Mouse (Mus musculus): ENCODE data around the gene Plekhg5. TPM values are rescaled to one million over a fixed set of nuclear protein-coding genes. Genes with fewer than 3 reads are reported as not detected.

The Plekhg5 gene
- total RNA-seq, 2 experiments from 2014 or later, result 17.1 to 20.1 TPM

DNA sequence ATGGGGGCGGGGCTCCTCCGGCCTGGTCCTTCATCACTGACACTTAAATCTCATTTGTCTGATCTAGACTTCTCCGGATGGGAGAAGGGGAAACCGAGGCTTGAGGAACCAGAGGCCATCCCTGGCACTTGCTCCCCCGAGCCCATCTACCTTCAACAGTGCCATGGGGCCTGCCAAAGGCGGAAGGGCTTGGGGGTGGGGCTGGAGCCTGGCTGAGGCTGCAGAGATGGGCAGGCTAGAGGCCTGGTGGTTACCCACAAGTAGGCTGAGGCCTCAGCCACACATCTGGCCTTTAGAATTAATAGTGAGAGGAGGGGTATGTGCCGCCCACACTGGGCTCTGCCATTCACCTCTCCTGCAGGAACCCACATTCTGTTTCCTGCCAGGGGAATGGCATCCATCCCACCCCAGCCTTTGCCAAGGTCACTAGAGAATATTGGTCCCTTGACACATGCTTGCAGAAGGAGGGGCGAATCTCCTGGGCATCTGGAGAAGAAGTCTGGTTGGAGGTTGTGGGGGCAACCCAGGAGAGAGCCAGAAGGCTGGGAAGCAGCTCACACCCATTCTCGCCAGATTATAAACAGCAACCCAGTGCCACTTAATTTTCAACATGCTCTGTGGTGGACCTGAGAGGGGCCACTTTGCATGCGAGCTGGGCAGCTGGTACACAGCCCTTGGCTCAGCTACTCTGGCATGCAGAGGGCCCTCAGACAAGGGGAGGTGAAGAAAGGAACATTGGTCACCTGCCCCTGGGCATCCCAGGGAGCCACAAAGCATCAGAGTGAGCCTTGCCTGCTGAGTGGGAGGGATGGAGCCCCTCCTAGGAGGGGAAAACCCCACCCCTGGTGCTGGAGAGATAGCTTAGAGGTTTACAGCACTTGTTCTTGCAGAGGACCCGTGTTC lies 1.6 kb upstream of the Plekhg5 start:
- DNase-seq, result peak; percentile 39

DNA sequence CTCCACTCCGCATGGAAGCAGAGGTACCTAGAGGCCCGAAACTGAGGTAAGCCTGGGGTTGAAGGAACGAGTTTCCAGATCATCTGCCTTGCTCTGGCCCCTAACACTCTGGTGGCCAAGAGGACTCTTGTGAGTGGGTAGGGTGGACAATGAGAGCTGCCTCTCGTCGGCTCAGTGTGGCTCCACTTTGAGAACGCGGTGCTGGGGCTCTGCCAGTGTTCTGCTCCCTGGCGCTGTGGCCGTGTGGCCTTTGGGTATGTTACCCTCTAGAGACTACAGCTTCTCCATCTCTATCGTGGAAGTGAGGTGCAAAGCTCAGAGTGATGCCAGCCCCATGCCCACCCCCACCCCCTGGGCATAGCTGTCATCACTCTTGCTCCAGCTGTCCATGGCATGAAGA lies 357 bp downstream of the Plekhg5 start:
- no peak for DNase-seq

DNA sequence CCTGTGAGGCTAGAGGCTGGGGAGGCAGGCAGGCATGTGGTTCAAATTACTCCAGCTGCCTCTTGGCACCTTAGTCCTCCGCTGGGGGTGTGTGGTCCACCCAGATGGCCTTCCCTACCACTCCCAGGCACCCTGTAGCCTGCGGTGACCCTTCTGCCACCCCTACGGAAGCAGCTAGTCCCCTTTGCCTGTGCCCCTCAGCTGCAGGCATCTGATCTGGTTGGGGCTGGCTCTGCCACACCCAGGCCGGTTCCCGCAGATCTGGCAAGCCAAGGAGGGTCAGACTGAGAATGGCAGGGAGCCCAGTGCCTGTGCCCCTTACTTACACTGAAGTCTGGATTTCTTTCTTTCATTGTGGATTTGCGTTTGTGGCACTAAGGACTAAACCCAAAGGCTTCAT lies 1.4 kb downstream of the Plekhg5 start:
- DNase-seq, result no peak

DNA sequence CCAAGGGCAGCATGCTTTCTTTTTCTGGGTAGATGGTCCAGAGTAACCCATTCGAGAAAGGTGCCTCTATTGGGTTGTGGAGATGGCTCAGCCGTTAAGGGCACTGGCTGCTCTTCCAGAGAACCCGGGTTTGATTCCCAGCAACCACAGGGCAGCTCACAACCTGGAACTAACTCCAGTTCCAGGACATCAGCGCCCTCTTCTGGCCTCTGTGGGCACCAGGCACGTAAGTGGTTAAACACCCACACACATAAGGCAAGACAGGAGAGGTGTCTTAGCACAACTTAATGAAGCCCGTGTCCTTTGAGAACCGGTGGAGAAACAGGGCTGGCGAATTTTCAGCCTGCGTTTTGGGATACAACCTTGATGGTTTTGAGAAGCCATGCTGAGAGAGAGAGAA lies 2.2 kb downstream of the Plekhg5 start:
- no peak for DNase-seq

DNA sequence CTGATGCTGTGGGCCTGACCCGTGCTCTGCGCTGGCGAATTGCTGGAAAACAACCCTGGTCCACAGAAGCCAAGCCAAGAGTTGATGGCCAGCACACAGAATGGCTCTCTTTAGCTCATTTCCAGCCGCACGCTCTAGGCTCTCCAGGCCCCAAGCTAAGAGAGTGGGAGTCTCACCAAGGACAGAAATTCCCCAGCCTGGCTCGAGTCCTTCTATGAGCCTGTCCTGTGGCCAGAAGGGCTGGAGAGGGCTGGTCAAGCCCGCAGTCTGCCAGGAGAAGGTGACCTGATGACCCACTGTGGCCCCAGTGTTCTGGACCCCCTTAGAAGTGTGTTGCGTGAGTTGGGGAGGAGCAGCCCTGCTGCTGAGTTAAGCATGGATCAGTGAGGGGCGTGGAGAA lies 4.9 kb downstream of the Plekhg5 start:
- no peak for DNase-seq

DNA sequence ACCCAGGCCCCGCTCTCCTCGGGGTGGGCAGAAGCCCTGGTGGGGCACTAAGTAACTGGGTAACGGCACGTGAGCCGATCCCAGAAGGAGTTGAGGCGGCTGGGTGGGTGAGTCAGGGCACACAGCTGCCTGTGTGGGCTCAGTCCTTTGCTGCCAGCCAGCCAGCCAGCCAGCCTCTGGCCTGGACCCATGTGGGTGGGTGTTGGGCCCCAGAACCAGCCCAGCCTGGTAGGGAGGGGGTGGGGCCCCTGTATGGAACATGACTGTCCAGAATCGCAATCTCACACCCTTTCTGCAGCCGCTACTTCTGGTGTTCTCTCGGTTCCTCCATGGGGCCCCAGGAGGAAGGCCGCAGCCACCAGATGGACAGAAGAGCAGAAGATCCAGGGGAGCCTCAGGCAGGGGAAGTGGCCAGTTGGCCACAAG lies 5.8 kb downstream of the Plekhg5 start:
- DNase-seq, result no peak

DNA sequence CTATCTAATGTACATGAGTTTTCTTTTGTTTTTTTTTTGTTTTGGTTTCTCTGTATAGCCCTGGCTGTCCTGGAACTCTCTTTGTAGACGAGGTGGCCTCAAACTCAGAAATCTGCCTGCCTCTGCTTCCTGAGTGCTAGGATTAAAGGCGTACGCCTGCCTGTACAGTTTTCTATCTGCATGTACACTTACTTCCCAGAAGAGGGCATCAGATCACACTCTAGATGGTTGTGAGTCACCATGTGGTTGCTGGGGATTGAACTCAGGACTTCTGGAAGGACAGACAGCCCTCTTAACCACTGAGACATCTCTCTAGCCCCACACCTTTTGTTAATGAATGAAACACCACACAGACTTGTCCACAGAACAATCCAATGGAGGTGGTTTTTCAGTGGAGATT lies 7.0 kb downstream of the Plekhg5 start:
- no peak for DNase-seq

DNA sequence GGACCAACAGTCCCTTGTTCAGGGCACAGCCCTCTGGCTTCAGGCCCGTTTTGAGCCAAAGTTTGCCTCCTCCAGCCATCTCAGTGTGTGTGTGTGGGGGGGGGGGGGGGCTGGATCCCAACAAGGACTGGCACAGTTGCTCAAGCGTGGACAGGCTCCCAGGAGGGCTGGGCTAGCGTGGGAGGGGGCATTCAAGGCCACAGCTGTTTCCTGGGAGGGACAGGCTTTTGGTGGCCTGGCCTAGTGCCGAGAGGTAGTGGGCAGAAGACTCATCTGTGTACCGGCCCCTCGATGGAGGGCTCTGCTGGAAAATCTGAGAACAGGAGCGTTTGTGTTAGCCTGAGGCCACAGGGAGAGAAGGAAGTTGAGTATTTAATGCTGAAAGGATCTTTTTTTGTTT lies 7.6 kb downstream of the Plekhg5 start:
- no peak for DNase-seq

DNA sequence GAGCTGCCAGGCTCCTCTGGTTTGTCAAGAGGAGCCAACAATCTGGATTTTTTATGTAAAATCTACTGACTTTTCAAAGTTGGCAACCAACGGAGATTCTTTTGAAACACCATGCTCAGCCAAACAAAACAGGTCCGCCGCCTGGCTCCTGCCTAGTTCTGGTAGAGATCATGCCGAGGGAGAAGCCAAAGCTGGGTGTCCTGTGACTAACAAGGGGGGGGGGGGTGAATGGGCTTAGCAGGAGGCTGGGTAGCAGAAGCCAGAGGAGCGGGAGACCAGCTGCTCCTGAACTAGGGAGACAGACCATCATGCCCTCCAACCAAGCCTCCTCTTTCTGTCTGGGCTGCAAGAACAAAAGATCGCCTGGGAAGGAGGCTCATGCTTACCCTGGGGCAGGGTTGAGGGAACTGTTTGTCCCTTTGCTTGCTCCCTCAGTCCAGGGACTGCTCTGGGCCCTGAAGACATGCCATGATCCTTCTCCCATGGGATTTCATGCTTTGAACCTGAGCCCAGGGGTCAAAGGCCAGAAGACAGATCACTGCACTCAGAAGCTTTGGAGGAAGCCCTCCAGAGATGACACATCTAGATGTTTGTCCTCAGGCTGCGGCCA lies 11.4 kb downstream of the Plekhg5 start:
- DNase-seq, result peak; percentile 43

DNA sequence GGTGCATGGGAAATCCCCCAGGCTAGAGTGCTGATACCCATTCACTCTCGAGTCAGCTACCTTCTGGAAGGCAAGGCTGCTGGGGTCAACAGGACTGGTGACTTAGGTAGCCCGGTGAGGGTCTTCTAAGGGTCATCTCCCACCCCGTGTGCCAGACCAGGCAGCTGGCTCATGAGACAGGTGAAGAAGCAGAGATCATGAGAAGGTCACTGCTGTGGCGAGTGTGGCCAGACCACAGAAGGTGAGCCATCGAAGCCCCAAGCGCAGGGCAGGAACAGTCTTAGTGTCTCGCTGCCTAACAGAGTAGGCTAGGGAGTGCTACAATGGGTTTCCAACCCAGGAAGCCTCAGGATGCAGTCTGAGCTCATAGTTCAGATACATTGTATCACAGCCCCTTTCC lies 12.3 kb downstream of the Plekhg5 start:
- DNase-seq, result no peak

DNA sequence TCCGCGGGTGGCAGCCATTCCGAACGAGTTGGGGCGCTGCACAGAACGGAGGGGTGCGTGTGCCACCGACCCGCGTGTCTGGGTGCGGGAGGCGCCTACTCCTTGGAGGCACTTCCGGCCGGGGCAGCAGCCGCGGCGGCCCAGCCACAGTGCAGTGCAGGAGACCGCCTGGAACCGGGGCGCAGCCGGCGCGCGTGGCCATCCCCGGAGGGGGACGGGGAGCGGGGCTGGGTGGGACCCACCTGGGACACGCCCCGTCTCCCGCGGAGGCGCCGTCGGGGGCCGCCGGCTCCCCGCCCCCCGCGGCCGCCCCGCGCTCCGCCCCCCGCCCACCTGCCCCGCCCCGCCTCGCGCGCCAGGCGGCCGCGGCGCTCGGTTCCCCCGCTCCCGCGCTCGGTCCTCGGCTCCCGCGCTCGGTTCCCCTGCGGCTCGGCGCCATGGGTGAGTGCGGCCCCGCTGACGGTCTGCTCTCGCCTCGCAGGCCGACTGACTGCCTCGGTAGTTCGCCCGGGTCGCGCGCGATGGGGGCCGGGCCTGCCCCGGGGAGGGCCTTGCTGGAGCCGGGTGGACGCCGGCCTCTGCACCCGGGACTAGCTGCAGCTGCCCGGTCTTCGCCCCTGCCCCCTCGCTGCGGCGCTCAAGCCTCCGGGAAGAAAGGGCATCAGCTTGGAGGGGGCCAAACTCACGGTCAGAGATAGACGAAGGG lies 14.4 kb downstream of the Plekhg5 start:
- DNase-seq, result peak; percentile 73

DNA sequence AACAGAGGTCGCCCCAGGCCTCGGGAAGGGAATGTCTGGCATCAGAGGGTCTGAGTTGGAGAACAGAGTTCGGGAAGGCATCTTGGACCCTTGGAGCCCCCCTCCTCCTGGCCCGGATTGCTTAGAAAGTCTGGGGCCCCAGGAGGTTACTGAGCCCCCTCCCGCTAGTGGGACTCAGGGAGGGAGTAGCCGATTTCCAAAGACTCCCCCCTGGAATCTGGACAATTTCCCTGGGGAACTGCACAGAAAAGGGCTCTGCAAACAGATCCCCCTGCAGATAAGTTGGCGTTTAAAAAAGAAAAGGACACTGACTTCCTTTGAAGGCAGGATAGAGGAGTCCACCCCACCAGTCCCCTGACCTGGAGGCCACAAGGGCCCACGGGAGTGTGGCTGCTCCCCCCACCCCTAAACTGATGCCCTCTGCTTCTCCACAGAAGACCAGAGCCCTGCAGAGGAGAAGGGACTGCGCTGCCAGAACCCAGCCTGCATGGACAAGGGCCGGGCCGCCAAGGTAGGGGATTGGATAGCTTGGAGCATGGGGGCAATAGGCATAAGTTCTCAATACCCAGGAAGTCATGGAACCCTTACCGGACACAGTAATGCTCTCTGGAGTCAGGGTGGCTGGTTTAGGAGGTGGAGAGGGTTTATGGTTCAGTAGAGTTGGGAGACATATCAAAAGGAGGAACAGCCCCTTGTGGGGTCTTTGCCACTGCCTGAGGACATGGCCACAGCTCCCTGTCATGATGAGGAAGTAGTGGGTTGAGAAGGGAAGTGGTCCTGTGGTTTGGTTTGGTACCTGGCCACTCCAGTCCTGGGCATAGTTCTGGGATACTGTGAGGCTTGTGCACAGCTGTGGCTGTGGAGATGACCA lies 15.1 kb downstream of the Plekhg5 start:
- DNase-seq, result no peak

DNA sequence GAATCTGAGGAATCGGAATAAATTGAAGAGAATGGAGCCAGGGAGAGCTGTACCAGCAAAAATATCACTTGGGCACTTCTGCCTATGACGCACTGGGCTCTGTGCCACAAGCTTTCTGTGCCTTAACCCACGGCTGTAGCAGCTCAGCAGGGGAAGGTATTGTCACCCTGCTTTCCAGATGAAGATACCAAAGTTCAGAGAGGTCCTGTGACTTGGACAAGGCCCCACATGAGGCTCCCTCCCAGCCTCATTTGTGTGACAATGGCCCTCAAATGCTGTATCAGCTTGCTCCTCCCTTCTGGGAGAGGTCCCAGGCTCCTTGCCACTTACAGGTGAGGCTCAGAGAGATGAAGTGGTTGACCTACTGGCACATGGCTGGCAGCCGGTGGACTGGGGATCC lies 15.8 kb downstream of the Plekhg5 start:
- peak; percentile 46 for DNase-seq

DNA sequence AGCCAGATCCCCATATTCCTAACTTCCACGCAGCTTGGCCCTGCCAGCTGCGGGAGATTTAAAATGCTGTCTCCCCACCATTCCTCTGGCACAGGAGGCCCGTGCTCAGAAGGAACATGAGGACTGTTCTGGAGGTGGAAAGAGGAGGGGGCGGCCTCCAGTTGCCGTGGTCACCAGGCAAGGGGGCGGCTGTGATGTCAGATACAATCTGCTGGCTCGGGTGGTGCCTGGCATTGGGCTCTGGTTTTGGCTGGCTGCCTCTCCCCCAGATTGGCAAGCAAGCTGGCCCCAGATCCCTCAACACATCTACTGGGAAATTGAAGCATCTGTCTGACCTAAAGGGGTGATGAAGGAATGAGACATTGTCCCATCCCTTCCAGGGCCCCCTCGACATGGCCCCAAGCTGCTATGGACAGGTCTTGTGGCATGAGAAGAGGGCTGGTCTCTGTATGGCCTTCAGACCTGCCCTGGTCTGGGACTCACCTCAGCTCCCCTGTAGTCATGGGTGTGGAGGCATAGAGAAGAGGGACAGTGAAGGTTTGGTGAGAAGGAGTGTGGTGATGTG lies 16.3 kb downstream of the Plekhg5 start:
- DNase-seq, result no peak

DNA sequence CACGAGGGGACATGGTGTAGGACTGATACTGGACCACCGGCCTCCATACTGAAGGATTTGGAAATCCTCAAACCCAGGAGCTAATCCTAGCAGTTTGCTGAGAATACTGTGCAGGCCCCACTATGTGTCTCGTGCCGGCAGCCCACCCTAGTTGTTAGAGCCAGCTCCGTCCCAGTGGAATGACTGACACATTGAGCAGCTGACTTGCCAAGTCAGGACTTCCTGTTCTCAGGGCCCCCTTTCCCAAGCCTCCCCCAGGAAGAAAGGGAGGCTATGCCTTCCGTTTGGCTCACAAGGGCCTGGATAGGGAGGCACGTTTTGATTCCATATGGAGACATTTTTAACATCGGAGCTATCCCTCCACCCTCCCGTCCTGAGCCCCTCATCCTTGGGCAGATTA lies 17.9 kb downstream of the Plekhg5 start:
- DNase-seq, result no peak

DNA sequence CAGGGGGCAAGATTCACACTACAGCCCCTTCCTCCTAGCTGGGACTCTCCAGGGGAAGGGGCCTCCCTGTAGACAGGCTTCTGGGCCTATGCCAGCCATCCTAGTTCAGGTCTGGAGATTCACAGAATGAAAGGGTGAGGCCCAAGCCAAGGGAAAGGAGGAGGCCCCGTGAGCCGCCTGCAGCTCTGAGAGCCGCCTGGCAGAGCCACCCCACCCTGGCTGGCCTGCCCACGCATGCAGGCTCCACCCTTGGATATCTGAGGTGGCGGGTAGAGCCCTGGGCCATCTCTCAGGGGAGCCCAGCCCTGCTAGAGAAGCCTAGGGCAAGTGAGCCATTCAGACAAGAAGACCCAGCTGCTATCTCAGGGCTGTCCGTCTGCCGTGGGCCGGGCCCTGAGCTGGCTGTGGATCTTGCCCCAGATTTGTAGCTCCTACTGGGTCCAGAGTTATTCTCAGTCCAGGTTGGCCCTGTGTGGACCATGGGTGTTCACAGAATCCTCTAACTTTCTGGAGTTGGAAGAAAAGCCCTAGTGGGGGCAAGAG lies 20.5 kb downstream of the Plekhg5 start:
- no peak for DNase-seq

DNA sequence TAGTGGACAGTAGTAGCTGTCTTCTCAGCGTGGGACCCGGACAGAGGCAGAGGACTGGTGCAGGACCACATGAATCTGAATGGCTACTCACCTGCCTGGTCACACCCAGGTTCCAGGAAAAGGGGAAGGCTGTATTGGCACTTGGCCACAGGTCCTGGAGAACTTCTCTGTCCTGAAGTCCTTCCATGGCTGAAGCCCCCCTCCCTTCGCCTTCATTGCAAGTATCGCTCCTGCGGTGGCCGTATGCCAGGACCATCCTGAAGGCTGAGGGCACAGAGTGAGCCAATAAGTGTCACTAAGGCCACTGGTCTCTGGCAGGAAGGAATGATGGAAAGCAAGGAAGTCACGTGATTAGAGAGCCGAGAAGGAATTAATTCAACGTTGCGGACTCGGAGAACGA lies 21.9 kb downstream of the Plekhg5 start:
- no peak for DNase-seq

DNA sequence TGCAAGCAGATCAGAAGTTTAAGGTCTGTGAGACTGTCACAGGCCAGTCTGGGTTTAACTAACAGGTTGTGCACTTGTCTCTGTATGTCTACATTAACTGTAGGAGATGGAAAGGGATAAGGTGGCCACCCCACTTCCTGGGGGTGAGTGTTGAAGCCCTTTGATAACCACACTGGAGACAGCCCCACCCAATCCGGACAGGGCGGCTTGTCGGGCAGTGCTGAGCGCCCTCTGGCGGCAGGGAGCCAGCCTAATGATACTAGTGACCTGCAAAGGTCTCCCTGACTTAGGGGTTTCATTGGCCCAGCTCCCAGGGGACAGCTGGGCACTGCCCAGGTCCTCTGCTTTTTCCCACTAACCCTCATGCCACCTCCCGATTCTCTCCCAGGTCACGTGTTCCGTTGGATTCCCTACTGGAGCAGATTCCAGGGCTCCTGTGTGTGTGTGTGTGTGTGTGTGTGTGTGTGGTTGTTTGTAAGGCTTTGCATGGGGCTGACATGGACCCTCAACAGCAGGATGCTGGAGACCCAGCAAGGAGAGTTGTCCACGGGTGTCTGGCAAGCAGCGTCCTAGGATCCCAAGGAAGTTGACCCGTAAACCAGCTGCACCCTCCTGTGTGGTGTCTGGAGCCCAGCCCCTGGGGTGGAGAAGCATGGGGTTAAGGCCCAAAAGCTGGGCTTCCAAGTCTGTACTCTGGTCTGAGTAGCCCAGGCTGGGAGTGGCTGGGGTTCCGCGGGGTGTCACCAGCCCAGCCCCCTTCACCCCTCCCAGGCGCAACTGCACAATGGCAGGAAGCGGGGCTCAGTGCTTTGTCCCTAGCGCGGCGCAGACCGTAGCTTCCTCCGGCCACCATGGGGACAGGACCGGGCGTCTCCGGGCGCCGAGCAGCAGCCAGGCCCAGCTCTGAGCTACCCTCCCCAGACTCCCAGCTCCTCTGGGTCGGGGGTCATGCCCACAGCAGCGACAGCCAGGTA lies 23.9 kb downstream of the Plekhg5 start:
- peak; percentile 91 for DNase-seq

DNA sequence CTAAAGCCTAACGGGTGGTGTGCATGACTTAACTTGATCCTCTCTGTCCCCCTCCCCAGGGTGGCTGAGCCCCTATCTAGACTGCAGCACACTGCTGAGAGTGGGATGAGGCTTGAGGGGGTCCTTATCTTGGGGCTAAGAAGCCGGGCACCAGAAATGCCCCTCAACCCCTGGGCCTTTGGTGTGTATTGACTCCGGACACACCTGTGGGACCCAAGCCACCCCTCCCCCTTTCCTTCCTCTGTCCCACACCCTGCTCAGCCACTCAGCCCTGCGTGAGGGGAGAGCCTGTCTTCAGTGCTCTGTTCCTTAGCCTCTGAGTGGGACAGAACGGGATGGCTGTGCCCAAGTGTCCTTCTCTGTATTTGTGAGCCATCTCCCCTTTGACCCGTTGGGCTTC lies 24.6 kb downstream of the Plekhg5 start:
- no peak for DNase-seq
